Mouse (Mus musculus) retina, postnatal 1 day (tissue): ENCODE measurements at regions not wholly inside any gene's neighbourhood (a gene's known extent, or its start where the extent isn't known, plus 50 kb on each side); places are given as distances from the start of the nearest gene placed in this dataset.

Experiments used
- DNase-seq: peaks from one replicate; pipeline ENCODE4 v3.0.0-alpha.2; 2012

DNA sequence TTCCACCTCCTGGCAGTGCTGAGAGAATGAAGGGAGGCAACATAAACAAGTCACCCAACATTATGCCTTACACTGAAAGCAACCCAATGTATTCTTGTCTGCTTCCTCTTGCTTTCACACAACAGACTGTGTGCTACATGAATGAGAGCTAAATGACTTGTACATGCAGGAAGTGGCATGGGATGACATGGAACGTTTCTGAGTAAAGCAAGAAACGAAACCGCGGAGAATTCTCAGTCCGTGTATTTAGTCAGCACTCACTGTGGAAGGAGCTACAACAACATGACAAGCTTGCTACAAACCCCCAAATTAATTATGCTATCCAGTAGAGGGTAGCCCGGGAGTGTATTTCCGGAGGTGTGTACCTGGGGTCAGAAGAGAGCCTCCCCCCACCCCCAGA lies 349.4 kb upstream of the Fam92a start:
- no peak for DNase-seq

GRCm38 (mm10) chr4:12516497-12516896 lies 344.7 kb upstream of the Fam92a start:
- DNase-seq, result no peak

GRCm38 (mm10) chr4:12511656-12512385 lies 340.0 kb upstream of the Fam92a start:
- DNase-seq, result peak; percentile 52

- DNase-seq, result peak; percentile 51
These were observed 335.2 kb upstream of the Fam92a start for GRCm38 (mm10) chr4:12506851-12507551.

GRCm38 (mm10) chr4:12501086-12501485 lies 329.3 kb upstream of the Fam92a start:
- DNase-seq, result no peak

GRCm38 (mm10) chr4:12498426-12498825 lies 326.6 kb upstream of the Fam92a start:
- DNase-seq, result no peak

DNA sequence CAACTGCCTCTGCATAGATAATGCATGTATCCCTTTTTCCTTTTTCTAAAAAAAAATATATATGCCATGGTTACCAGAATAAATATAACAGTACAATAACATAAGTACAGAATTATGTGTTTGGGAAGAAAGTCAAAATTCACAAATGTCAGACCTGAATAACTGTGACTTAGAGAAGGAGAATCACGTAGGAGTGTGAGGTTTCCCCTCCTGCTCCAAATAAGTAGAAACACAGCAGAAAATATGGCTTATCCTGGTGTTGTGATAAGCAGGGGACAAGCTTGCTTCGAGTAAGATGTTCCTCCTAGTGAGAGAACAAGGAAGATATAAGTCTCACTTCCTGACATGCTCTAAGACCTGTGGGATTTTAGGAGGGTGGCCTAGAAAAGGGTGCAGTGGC lies 320.7 kb upstream of the Fam92a start:
- no peak for DNase-seq

- DNase-seq, result no peak
These were observed 319.5 kb upstream of the Fam92a start for GRCm38 (mm10) chr4:12491306-12491705.

DNA sequence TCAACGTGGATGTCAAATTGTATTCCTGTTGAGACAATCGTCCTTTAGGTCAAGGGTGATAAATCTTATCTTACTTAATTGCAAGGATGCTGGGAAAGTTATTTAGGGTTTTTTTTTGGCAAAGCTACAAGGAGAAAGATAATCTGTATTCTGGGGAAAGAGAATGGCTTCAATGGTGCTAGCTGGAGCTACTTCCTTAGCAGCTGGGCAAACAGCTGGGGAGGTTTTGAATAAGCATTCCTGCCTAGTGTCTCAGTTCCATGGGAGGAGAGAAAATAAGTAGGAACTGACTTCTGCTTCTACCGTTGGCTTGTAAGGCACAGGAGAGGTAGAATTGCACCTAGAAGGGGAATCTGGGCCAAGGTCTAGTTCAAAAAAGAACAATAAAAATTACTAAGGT lies 318.3 kb upstream of the Fam92a start:
- DNase-seq, result no peak

DNA sequence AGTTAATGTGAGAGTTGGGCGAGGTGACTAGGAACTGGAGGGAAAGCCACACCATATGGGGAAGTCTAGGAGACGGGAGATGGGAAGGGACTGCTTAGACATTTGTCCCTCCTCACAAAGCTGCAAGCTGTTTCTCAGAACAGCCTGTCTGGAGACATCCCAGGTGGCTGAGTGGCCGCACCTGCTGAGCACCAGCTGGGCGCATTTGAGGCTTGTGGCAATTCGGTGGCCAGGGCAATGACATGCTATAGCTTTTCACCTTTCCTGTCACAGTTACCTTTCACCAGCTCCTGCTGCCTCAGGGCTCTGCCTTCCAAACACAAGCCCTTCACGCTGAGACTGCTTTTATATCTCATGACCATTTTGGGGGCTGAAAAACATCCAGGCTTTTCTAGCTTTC lies 317.5 kb upstream of the Fam92a start:
- DNase-seq, result no peak

- DNase-seq, result peak; percentile 21
These were observed 309.7 kb upstream of the Fam92a start for GRCm38 (mm10) chr4:12481481-12481880.

DNA sequence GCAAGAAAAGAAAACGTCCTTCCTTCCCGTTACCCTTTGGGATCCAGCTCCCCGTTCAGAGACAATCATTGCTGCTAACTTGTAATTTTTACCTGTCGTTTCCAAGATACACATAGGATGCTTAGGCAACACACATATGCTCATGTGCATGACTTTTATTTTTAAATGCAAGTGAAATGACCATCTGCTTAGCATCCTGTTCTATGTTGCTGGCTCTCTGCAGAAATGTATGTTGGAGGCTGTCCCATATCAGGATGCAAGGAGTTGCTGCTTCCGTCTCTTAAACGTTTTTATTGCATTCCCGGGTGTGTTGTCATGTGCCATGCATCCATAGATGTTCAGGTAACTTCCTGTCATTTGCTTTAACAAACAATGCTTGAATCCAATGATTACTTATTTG lies 304.9 kb upstream of the Fam92a start:
- DNase-seq, result no peak

DNA sequence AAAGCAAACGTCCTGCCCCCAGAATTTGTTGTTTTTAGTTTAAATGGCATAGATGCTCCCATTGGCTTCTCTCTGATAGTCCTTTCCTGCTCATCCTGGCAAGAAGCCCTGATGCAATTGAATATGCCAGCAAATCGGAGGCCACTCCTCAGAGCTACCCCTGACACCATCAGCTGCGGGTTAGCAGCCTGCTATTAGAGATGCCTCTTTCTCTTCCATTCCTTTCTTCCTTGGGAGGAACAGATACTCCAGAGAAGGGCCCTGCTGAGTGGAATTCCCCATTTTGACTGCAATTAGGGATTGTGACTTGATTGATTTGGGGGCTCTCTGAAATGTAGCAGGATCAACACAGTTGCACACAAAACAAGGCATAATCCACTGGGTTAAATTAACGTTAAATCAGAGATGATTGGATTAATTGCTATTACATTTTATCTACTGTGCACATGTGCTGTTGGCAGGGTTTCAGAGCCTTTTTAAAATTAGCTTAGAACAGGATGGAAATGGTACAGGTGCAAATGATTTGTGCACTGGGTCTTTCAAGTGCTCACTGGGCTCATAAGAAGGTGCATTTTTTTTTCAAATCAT lies 303.3 kb upstream of the Fam92a start:
- no peak for DNase-seq

GRCm38 (mm10) chr4:12474421-12474820 lies 302.6 kb upstream of the Fam92a start:
- no peak for DNase-seq

DNA sequence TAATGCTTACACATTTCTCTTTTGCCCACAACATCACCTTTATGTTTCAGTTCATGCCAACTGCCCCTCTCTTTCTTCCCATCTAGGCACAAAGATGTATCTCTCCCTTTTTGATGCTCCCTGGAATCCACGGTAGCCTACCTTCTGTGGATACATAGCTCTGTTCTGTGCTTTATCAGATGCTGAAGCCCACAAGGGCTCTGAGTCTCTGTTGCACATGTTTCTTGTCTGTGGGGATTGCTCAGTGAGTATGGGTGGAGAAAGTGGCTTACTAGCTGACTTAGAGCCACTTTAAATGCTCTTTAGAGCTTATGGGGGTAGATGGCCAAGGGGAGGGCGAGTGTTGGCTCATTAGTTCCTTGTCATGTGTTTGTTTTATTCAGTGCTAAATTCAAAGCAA lies 289.9 kb upstream of the Fam92a start:
- DNase-seq, result no peak

DNA sequence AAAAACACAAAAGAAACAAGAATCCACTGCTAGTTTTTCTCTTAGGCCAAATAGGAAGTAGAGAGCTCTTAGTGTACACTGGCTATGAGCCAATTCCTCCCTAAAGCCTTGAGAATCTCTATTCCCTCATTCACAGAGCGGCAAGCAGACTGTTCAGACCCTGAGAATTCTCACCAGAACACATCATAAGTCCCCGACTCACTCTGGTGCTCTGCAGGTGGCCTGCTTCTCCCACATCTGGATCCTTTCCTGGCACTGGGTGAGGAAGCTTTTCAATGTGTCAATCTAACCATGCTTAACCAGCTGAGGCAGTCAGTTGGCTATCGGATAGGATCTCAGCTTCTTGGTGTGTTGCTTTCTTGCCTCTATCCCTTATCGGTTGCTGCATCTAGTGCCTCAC lies 289.4 kb upstream of the Fam92a start:
- no peak for DNase-seq

- DNase-seq, result no peak
These were observed 286.3 kb upstream of the Fam92a start for GRCm38 (mm10) chr4:12457978-12458597.

DNA sequence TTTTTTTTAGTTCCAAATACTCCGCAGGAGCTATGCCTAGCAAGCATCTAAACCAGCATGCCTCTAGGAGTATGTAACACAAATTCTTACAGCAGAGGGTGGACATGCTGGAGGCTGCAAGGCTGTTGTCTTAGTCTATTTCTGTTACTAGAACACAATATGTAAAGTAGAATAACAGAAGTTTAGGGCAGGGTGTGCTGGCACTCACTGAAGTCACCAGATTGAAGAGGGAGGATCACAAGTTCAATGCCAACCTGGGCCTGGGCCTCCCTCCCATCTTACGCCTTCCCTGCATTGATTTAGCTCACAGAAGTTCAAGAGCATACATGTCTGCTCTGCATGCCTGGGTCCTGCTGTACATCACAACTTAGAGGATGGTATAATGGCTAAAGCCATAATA lies 280.3 kb upstream of the Fam92a start:
- no peak for DNase-seq

DNA sequence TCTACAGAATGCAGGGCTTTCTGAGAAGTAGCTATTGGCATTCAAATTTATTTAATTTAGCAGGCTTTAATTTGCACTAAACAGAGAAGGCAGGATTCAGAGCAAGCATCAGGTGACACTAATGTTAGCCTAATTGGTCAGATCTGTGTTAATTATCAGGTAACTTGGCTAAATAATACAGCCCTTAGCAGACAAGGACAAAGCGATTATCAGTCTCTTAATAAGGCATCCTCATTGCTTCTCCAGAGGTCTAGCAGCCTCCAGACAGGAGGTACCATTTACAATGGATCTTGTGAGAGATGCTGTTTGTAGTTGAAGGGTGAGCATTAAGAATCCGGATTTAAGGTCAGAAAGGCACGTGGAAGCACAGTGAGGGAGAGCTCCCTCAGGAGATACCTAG lies 253.7 kb upstream of the Fam92a start:
- DNase-seq, result no peak

DNA sequence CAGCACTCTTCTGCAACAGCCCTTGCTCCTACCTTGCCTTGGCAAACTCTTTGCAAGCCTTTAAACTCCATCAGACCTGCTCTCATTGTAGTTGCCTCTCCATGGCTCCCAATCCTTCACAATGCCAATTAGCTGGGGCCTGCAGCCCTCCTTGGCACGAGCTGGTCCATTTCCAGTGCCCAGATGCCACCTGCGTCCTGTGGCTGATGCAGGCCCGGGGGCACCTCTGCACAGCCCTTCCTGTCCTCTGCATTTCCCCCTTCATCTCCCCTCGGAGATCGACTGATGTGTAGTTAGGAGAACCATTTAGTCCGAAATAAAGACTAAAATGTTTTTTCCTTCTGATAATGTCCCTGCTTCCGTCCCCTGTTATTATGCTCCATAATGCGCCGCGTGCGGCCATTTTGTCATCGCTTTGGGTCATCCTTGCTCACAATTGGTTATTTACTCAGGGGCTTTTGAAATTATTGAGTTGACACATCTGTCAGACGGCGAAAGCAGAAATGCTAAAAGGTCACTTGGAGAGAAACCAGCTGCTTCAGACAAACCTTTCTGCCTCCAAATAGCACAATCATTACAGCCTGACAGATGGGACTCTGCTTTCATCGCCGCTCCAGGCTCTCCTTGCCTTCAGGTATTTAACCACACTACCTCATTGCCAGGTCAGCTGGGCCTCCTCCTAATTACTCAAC lies 250.0 kb upstream of the Fam92a start:
- DNase-seq, result peak; percentile 67

GRCm38 (mm10) chr4:12418086-12418485 lies 246.3 kb upstream of the Fam92a start:
- DNase-seq, result no peak

DNA sequence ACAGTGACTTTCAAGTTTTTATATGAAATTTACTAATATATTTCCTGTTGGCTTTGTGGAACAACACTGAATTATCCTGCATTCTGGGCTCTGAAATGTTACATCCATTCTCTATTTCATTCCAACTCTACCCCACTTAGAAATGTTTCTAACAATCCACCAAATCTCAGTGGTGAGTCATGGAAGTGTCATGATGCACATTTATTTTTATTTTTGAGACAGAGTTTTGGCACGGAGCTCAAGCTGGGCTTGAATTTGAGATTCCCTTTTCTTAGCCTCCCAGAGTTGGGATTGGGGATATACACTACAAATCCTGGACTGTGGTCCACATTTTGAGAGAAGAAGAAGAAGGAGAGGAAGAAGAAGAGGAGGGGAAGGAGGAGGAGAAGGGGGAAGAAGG lies 223.5 kb upstream of the Fam92a start:
- no peak for DNase-seq
